Mouse (Mus musculus): ENCODE data around the gene Tmem132b.

Gene Tmem132b

GRCm38 (mm10) chr5:125658959-125659749 lies 127.6 kb downstream of the Tmem132b start:
- in situ Hi-C loops (cut with MboI, MseI), result no loop called here

- in situ Hi-C loops (cut with MboI, MseI), result no loop called here
These were observed 144.0 kb downstream of the Tmem132b start for GRCm38 (mm10) chr5:125675623-125676022.

- in situ Hi-C loops (cut with MboI, MseI), result no loop called here
These were observed 144.6 kb downstream of the Tmem132b start for GRCm38 (mm10) chr5:125676025-125676623.

- in situ Hi-C loops (cut with MboI, MseI), result no loop called here
These were observed 149.3 kb downstream of the Tmem132b start for GRCm38 (mm10) chr5:125680889-125681288.

- in situ Hi-C loops (cut with MboI, MseI), result no loop called here
These were observed 151.9 kb downstream of the Tmem132b start for GRCm38 (mm10) chr5:125683491-125683890.

GRCm38 (mm10) chr5:125685681-125686331 lies 154.2 kb downstream of the Tmem132b start:
- in situ Hi-C loops (cut with MboI, MseI), result no loop called here

- in situ Hi-C loops (cut with MboI, MseI), result no loop called here
These were observed 161.0 kb downstream of the Tmem132b start for GRCm38 (mm10) chr5:125692538-125692937.

GRCm38 (mm10) chr5:125699395-125699794 lies 167.8 kb downstream of the Tmem132b start:
- in situ Hi-C loops (cut with MboI, MseI), result no loop called here

- in situ Hi-C loops (cut with MboI, MseI), result no loop called here
These were observed 168.7 kb downstream of the Tmem132b start for GRCm38 (mm10) chr5:125700234-125700633.

- in situ Hi-C loops (cut with MboI, MseI), result no loop called here
These were observed 173.8 kb downstream of the Tmem132b start for GRCm38 (mm10) chr5:125705379-125705778.

GRCm38 (mm10) chr5:125709160-125709559 lies 177.6 kb downstream of the Tmem132b start:
- in situ Hi-C loops (cut with MboI, MseI), result no loop called here

GRCm38 (mm10) chr5:125726815-125727214 lies 195.2 kb downstream of the Tmem132b start:
- in situ Hi-C loops (cut with MboI, MseI), result no loop called here

GRCm38 (mm10) chr5:125727436-125727835 lies 195.9 kb downstream of the Tmem132b start:
- in situ Hi-C loops (cut with MboI, MseI), result no loop called here

- in situ Hi-C loops (cut with MboI, MseI), result no loop called here
These were observed 196.4 kb downstream of the Tmem132b start for GRCm38 (mm10) chr5:125727936-125728335.

GRCm38 (mm10) chr5:125728521-125728920 lies 196.9 kb downstream of the Tmem132b start:
- in situ Hi-C loops (cut with MboI, MseI), result no loop called here

- in situ Hi-C loops (cut with MboI, MseI), result no loop called here
These were observed 202.2 kb downstream of the Tmem132b start for GRCm38 (mm10) chr5:125733806-125734205.

- in situ Hi-C loops (cut with MboI, MseI), result no loop called here
These were observed 205.5 kb downstream of the Tmem132b start for GRCm38 (mm10) chr5:125737105-125737504.

- in situ Hi-C loops (cut with MboI, MseI), result no loop called here
These were observed 211.9 kb downstream of the Tmem132b start for GRCm38 (mm10) chr5:125743503-125743902.

GRCm38 (mm10) chr5:125745727-125746126 lies 214.2 kb downstream of the Tmem132b start:
- in situ Hi-C loops (cut with MboI, MseI), result no loop called here

- in situ Hi-C loops (cut with MboI, MseI), result no loop called here
These were observed 219.9 kb downstream of the Tmem132b start for GRCm38 (mm10) chr5:125751481-125751880.

- in situ Hi-C loops (cut with MboI, MseI), result no loop called here
These were observed 221.0 kb downstream of the Tmem132b start for GRCm38 (mm10) chr5:125752546-125752945.

- in situ Hi-C loops (cut with MboI, MseI), result no loop called here
These were observed 225.5 kb downstream of the Tmem132b start for GRCm38 (mm10) chr5:125756987-125757530.
